ENCODE assay signal across 8 mouse cellular contexts in the genomic region with DNA sequence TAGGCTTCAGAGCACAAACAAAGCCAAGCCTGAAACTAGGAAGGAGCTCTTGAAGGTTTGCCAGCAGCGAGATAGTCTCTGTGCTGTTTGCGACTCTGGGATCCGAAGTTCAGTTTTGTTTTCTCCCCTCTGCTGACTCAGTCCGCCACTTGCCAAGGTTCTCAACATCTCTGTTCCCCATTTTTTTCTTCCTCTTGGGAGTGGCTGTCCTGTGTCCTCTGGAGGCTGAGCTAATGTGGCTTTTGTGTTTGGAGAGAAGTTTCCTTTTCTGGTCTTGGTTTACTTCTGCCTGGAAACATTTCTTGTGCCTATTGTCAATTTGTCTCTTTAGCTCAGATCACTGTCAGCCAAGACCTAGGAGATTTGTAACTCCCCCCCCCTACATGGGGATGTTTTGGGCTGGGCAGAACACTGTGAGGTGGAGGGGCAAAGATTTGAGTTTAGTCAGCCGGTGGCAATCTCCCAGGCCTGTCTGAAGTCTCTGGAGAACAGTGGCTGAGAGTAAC.
A peak's percentile ranks its signal among the peaks of the same experiment; 100 is the strongest.
DNase-seq lines count a peak whose midpoint lies in the region; ATAC-seq lines count a peak whose summit lies in the region.

No protein-coding gene starts in this region.

- H3K4me1 ChIP-seq in heart, embryonic 10.5 days, result peaks cover 9% of the 10 kb centered on the region; the same call in 1 of the 2 replicates
- H3K4me1 ChIP-seq in midbrain, embryonic 10.5 days, result no peaks in the 10 kb centered on the region

- peak overlapping the region; percentile 24; the same call in 1 of the 2 replicates for H3K27ac ChIP-seq in heart, embryonic 10.5 days
- no peak overlapping the region for H3K27ac ChIP-seq in midbrain, embryonic 10.5 days (replicated peaks)

- peaks cover 41% of the 10 kb centered on the region for H3K36me3 ChIP-seq in heart, embryonic 10.5 days
- peaks cover 45% of the 10 kb centered on the region for H3K36me3 ChIP-seq in midbrain, embryonic 10.5 days

- ATAC-seq in activated CD4-positive, CD25-positive, alpha-beta regulatory T cell, adult 4 months, result no peak

- H3K4me3 ChIP-seq in heart, embryonic 10.5 days, result no peak overlapping the region
- no peak overlapping the region for H3K4me3 ChIP-seq in midbrain, embryonic 10.5 days

- 67% methylated on average over 5 of the region's 5 CpGs for WGBS in heart, embryonic 10.5 days
- WGBS in midbrain, embryonic 10.5 days, result 81% methylated on average over 5 of the region's 5 CpGs

- DNase-seq in layer of hippocampus, adult 11-12 months (ENCODE audit: low spot score), result peak; percentile 59
- no peak for DNase-seq in layer of hippocampus, postnatal 10 days (ENCODE audit: low spot score in 2 of 2)
- peak; percentile 66 for DNase-seq in adrenal gland, postnatal 14 days
- DNase-seq in heart, embryonic 10.5 days (ENCODE audit: low spot score), result no peak
- peak; percentile 92 for DNase-seq in kidney, postnatal 25 days
- DNase-seq in monocyte, adult 2 months (ENCODE audit: low read depth in 1 of 2, low spot score in 2 of 2), result peak; percentile 61 to 62
- no peak for DNase-seq in midbrain, embryonic 10.5 days (ENCODE audit: low spot score)

- no peaks in the 10 kb centered on the region for H3K9me3 ChIP-seq in heart, embryonic 10.5 days
- no peaks in the 10 kb centered on the region for H3K9me3 ChIP-seq in midbrain, embryonic 10.5 days (replicated peaks)

- H3K27me3 ChIP-seq in heart, embryonic 10.5 days (ENCODE audit: insufficient read depth, poor library complexity, severe bottlenecking), result no peaks in the 10 kb centered on the region
- no peaks in the 10 kb centered on the region for H3K27me3 ChIP-seq in midbrain, embryonic 10.5 days (ENCODE audit: low read depth, poor library complexity, severe bottlenecking)

Comparison
In these comparisons a context has a peak if more than half of its experiments do, and no peak if none do; other contexts are left out.
1. DNase-seq: peak in layer of hippocampus, adult 11-12 months (single experiment), adrenal gland, postnatal 14 days (single experiment), kidney, postnatal 25 days (2 of 2) and monocyte, adult 2 months (2 of 2); none in layer of hippocampus, postnatal 10 days (0 of 2), heart, embryonic 10.5 days (single experiment) and midbrain, embryonic 10.5 days (single experiment).